Mouse (Mus musculus) 3134 (cell line): ENCODE results near the gene Gm9833.

Experiments
- DNase-seq: peaks from one replicate; pipeline ENCODE4 v3.0.0-alpha.2; 2011; ENCODE audit warnings: low spot score; ENCODE audit not compliant: insufficient read length; ENCODE audit errors: extremely low read depth

Gm9833 gene

DNA sequence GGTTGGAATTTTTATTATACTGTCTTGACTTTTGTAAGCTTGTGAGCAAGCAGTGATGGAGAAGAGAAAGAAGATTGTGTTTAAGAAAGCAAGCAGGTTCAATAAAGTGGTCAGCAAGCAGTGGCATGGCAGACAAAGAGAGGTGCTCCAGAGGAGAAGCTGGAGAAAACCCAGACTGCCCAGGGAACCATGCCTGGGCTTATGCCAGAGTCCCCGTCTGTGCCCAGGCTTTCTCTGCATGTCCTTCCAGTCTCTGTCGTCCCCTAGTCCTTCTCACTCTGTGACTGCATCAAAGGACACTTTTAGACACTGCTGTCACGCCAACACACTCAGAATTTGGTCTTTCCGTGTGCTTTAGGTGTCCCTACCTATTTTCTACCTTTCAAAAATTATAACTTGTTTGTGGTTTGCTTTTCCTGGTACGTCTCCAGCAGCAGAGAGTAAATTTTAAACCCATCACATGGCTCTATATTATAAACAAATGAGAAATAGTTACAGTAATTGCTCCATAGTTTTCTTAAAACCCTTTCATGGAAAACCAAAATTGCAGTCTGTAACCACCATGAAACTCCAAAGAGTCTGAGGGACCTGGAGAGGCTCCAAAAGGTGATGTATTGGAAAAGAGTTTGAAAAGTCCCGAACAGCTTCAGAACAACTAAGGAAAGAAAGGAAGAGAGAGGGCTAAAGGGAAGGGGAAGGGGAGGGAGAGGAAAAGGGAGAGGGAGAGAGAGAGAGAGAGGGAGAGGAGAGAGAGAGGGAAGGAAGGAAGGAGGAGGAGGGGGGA lies 34.2 kb downstream of the Gm9833 start:
- peak; percentile 44 for DNase-seq

DNA sequence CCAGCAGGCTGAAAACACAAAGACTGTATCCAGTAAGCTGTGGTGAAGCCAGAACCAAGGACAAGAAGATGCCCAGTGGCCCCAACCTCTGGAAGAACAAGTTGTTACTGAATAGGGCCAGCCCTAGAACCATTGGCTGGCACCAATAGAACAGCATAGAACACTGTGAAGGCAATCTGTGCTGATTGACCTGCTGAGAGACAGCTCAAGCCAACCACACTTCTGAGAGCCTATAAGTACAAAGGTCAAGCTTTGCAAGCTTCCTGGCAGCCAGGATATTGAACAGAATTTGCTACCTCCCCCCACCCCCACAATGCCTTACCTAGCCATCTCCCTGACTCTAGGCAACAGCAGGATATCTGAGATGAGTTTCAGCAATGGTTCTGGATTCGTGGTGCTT lies 35.7 kb downstream of the Gm9833 start:
- no peak for DNase-seq

DNA sequence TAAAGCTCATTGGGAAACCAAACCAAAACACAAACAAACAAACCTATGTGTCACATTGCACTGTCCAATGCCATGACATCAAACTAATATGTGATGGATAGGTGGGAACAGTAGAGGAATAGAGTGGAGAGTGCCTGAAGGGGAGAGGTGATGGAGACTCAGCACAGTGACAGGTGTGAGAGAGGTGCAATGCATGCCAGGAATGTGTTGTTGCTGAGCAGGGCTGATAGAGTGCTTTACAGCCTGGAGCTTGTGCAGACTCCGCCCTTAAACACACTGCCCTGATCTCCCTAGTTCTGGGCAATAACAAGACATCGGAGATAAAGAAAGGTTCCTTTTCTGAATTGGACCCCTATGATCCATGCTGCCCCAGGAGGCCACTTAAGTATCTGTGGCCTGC lies 36.2 kb downstream of the Gm9833 start:
- no peak for DNase-seq

DNA sequence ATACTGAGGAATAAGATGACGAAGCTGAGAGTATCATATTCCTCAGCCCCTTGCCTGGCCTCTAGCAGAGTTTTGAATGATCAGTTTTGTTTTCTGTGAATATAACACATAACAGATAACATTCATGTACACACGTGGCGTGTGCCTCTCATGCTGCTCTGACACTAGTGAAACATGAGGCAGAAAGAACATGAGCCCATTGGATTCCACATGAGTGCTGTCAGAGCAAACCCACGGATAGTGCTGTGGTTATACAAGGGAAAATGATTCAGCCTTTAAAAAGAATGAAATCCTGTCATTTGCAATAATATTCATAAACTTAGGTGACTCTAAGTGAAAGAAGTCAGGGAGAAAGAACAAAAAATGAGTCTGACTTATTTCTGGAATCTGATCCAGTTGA lies 37.4 kb downstream of the Gm9833 start:
- DNase-seq = peak; percentile 55

DNA sequence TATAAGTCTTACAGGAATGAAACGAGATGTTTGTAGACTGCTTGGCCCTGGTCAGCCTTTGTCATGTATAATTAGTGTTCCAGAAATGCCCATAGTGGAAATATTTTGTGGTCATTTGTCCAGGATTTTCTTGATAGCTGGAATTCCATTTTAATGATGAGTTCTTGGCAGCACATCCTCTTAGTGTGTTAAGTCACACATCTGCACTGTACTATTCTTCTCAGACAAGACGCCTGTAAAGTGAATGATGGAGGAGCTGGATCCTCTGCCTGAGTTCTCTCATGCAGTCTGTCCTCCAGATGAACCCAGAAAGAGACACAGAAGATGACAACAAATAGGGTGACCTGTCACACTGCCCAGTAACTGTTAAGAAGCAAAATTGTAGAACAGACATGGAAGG lies 38.1 kb downstream of the Gm9833 start:
- peak; percentile 71 for DNase-seq

DNA sequence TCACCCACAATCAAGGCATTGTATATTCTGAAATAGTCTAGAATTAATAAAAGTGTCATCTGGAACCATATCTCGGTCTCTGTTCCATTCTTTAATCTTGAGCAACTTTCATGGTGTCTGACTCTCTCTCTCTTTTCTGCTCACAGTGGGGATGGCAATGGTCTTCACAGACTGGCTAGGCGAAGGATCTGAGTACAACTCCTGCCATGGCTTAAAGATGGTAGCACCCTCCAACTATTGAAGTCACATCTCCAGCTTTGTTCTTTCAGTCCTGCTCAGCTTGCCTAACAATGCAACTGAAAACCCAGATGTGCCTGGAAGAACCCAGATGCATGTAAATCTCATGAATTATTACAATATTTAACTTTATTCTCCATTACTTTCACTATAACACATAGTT lies 38.6 kb downstream of the Gm9833 start:
- no peak for DNase-seq

DNA sequence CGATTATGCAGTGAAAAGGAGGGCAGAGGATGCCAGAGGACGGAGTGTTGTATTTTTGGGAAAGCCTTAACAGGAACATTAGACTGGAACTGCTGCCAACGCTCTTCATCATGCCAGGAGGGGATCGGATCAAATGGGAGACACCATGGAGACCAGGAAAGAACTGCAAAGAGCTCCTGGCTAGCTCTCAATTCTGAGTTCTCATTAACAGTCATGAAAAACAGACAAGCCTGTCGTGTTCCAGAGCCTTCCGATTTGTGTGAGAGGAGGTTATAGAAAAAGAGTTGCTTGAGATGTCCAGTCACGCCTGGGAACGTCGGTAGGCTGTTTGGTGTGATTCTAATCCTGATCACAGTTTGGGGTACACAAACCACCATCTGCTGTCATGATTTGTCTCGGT lies 39.0 kb downstream of the Gm9833 start:
- DNase-seq = no peak

DNA sequence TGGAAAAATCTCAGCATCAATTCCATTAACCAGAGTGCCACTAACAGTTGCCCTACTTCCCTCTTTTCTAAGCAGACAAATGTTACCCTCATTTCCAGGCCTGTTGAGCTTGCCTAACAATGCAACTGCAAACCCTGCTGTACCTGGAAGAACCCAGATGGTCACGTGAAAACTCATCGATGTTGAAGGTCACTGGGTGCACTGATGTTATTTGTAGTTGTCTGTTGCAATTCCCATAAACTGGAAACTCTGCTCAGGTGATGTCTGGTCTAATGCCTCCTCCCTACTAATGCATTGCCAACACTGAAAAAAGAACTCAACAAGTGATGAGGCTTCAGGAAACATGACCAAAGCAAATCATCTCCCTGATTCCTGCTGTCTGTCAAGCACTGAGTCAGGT lies 39.6 kb downstream of the Gm9833 start:
- no peak for DNase-seq
